Mouse (Mus musculus) G1E (cell line): ENCODE results near the gene Map2k1. TPM values are rescaled to one million over a fixed set of nuclear protein-coding genes. Genes with fewer than 3 reads are reported as not detected.
"Not testable (repeated sequence)": the region's sequence is repeated elsewhere in the genome, so short reads cannot be mapped to it uniquely, and the experiment has no call there.

Experiments
- ATAC-seq: 2 replicates; pipeline ENCODE4 v1.8.0; 2016; ENCODE audit warnings: mild to moderate bottlenecking; ENCODE audit not compliant: insufficient number of reproducible peaks, poor library complexity, low FRiP score, severe bottlenecking; ENCODE audit errors: extremely low read depth
- DNase-seq: peaks from one replicate; pipeline ENCODE4 v3.0.0; 2012; ENCODE audit warnings: low spot score
- H3K27me3 ChIP-seq: 2 replicates; pipeline ENCODE4 v1.6.1; 2012; ENCODE audit warnings: mild to moderate bottlenecking, low read length, inconsistent platforms; ENCODE audit not compliant: insufficient read depth
- H3K36me3 ChIP-seq: replicated peaks from 2 replicates; pipeline ENCODE3; 2012; ENCODE audit warnings: mild to moderate bottlenecking, inconsistent platforms
- H3K4me1 ChIP-seq: 2 replicates; pipeline ENCODE4 v1.6.1; 2012; ENCODE audit warnings: low read depth, low read length, inconsistent platforms, mixed read lengths; ENCODE audit not compliant: insufficient read depth
- H3K4me3 ChIP-seq: 2 replicates; pipeline ENCODE4 v1.5.1; 2012; ENCODE audit warnings: low read depth, mild to moderate bottlenecking, inconsistent platforms, low read length, moderate library complexity, mixed read lengths
- H3K9me3 ChIP-seq: replicated peaks from 2 replicates; pipeline ENCODE4 v1.6.1; 2012; ENCODE audit warnings: inconsistent platforms
- CTCF ChIP-seq: IDR thresholded peaks from 2 replicates; pipeline ENCODE4 v1.5.1; 2012; ENCODE audit warnings: low read depth, low read length, inconsistent platforms, mixed read lengths
- GATA1 ChIP-seq: IDR thresholded peaks from 2 replicates; pipeline ENCODE4 v1.6.1; 2012; ENCODE audit warnings: borderline replicate concordance, low read length, inconsistent platforms, mixed read lengths
- GATA2 ChIP-seq: IDR thresholded peaks from 2 replicates; pipeline ENCODE4 v1.6.1; 2012; ENCODE audit warnings: low read depth, low read length, inconsistent platforms, borderline replicate concordance
- POLR2AphosphoS5 ChIP-seq: IDR thresholded peaks from 2 replicates; pipeline ENCODE4 v1.6.1; 2012; ENCODE audit warnings: low read depth, low read length, inconsistent platforms; ENCODE audit not compliant: insufficient replicate concordance
- TAL1 ChIP-seq: conservative IDR thresholded peaks from 2 replicates; pipeline ENCODE4 v1.6.1; 2012; ENCODE audit warnings: low read depth, low read length, inconsistent platforms, mixed read lengths
- polyA plus RNA-seq: library from polyadenylated mRNA; stranded (reverse); fragments of >175 nt; gene quantifications from 2 replicates; pipeline ENCODE4 v1.2.3, GENCODE M21; 2012
- total RNA-seq, 2 experiments: library from RNA; stranded (forward) in 1 of 2; stranded (reverse) in 1 of 2; fragments of 200-1000 nt in 1 of 2; fragments of >200 nt in 1 of 2; fragmentation: Nextera tagmentation in 1 of 2; gene quantifications; 2 replicates each; pipeline ENCODE4 v1.2.3; 2014 to 2017

Map2k1 gene
- total and polyA plus RNA-seq, 3 experiments = 40.0 to 121 (median 43.3) TPM

DNA sequence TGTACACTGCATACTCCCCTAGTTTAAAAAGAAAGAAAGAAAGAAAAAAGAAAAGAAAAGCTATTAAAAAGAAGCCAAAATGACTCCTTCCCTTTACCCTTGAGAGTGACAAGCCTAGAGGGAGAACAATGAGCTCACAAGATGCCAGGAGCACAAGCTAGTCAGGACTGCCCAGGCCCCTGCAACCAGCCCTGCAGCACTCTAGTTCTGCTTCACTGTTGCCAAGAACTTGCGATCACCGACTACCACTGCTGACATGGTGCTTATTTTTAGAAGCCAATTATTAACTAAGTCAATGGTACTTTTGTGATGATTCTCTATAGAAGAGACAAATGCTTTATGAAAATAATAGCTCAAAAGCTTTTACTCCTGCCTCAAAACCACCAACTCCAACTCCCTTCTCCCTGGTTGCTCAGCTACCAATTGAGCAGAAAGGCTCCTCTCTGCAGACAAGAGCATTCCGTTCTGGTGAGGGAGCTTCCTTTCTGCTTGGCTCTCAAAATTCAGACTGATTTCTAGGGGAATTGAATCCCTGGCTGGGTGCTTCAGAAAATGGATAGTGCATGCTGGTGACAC lies 45.8 kb downstream of the Map2k1 start:
- peaks cover 93% of the 10 kb centered on the region for H3K36me3 ChIP-seq
- DNase-seq (no peak), ATAC-seq (no peak)
- H3K4me1 ChIP-seq = no peaks in the 10 kb centered on the region
- TF ChIP-seq TAL1 (no peak), POLR2AphosphoS5 (no peak), GATA1 (no peak), CTCF (no peak), GATA2 (no peak)
- no peaks in the 10 kb centered on the region for H3K9me3 ChIP-seq
- H3K4me3 ChIP-seq = no peak overlapping the region
- H3K27me3 ChIP-seq = no peaks in the 10 kb centered on the region

DNA sequence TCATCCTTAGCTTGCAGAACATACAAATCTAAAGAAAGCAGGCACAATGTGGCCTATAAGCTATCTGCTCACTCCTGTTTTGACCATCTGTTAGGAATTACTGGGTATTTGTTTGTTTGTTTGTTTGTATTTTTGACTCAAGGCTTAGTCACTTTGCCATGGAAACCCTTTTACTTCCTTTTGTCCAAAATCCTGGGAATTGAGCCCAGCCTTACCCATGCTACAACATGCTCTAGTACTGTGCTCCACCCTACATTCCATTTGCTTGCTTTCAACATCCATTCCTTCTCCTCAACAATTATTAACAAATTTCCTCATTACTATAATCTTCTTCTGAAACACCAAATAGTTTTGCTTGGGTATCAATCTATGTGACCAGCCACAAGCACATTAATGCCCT lies 50.6 kb downstream of the Map2k1 start:
- DNase-seq (no peak), ATAC-seq (no peak)
- H3K4me3 ChIP-seq = no peak overlapping the region
- no peaks in the 10 kb centered on the region for H3K9me3 ChIP-seq
- TF ChIP-seq TAL1 = no peak
- no peak for TF ChIP-seq CTCF
- no peak for TF ChIP-seq POLR2AphosphoS5
- no peak for TF ChIP-seq GATA2
- TF ChIP-seq GATA1 = no peak
- H3K36me3 ChIP-seq = peaks cover 94% of the 10 kb centered on the region
- H3K27me3 ChIP-seq = no peaks in the 10 kb centered on the region
- no peaks in the 10 kb centered on the region for H3K4me1 ChIP-seq

DNA sequence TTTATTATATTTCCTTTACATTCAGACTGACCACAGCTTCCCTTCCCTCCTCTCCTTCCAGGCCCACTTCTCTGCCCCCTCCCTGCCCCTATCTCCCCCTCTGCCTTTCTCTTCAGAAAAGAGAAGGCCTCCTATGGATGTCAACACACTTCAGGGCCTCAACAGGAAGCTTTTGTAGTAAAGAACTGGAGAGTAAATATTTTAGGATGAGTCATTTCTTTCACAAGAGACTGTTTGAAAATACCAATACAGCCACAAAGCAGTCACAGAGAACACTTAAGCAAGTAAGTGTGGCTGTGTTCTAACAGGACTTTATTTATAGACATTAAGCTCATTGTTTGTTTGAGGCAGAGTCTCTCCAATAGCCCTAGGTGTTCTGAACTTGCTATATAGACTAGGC lies 51.1 kb downstream of the Map2k1 start:
- H3K4me3 ChIP-seq = no peak overlapping the region
- TF ChIP-seq TAL1 (no peak), GATA2 (no peak), POLR2AphosphoS5 (no peak), CTCF (no peak), GATA1 (no peak)
- H3K4me1 ChIP-seq = no peaks in the 10 kb centered on the region
- no peak for DNase-seq
- no peaks in the 10 kb centered on the region for H3K27me3 ChIP-seq
- peaks cover 94% of the 10 kb centered on the region for H3K36me3 ChIP-seq
- ATAC-seq = no peak
- H3K9me3 ChIP-seq = no peaks in the 10 kb centered on the region

DNA sequence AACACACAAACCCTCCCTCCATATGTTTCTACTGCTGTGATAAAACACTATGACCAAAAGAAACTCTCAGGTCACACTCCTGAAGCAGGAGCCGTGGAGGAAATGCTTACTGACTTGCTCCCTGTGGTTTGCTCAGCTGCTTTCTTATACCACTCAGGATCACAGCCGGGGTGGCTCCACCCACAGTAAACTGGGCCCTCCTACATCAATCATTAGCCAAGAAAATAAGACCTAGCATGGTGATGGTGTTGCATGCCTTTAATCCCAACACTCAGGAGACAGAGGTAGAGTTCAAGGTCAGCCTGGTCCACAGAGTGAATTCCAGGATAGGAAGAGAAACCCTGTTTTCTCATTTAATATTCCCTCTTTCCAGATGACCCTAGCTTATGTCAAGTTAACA lies 53.5 kb downstream of the Map2k1 start:
- TF ChIP-seq TAL1 (no peak), CTCF (no peak), POLR2AphosphoS5 (no peak), GATA2 (no peak)
- H3K4me3 ChIP-seq = no peak overlapping the region
- no peak for ATAC-seq
- H3K9me3 ChIP-seq = no peaks in the 10 kb centered on the region
- peaks cover 93% of the 10 kb centered on the region for H3K36me3 ChIP-seq
- H3K27me3 ChIP-seq = no peaks in the 10 kb centered on the region
- DNase-seq = no peak
- no peaks in the 10 kb centered on the region for H3K4me1 ChIP-seq

DNA sequence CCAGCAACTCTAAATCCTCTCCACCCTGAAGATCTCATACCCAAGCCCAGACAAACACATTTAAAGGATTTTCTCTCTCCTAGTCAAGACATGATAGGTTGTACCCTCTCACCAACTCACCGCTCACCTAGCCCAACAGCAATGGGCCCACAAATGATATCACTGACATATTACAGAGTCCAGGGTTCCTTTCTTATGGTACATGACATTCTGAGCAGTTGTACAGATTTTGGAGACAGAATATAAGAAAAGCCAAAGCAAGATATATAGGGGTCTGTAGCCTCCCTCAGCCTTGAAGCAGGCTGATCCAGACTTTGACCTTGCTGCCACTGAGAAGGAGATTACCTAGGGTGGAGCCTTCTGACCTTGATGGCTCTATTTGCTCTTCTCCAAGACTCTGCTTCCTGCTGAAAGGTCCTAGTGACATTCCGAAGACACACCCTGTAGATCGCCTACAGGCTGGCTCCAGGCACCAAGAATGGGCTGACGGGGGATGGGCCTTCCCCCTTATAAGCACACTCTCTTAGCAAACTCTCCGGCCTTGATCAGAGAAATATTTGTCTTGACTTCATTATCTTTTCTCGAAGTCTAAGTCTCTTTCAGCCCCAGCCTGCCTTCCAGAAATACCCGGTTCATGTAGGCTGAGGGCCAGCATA lies 54.5 kb downstream of the Map2k1 start:
- H3K36me3 ChIP-seq = peaks cover 95% of the 10 kb centered on the region
- ATAC-seq, DNase-seq, H3K4me1 ChIP-seq, H3K4me3 ChIP-seq, H3K27me3 ChIP-seq, H3K9me3 ChIP-seq: not testable (repeated sequence)

DNA sequence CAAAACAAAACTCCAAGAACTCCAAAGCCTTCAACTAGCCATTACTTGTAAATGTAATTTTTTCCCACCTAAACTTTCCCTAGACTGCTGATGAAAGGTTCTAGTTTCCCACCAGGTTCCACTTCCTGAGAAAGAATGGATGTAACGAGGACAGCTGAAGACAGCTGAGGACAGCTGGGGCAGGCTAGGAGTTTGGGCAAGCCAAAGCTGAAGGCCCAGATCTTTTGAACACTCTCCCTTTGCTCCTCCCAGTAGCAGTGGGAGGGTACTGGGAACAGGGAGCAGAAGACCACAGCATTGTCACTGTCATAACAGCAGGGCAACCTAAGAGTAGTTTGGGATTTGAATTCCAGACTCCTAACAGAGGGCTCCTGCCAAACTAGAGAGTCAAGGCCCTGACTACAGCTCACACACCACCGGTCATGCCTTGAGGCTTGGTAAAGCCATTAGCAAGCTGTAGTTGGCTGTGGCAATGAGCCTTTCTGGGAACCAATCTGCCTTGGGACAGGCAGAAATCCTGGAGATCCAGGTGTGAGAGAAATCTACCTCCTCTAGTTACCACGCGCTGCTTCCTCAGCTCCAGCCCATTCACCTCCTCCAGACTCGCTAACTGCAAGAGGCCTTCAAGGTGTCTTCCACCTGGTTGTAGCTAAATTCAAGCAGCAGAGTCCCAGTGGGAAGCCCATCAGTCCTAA lies 55.2 kb downstream of the Map2k1 start:
- Histone ChIP-seq H3K9me3 (no peaks in the 10 kb centered on the region), H3K36me3 (peaks cover 96% of the 10 kb centered on the region), H3K27me3 (no peaks in the 10 kb centered on the region), H3K4me3 (no peak overlapping the region), H3K4me1 (no peaks in the 10 kb centered on the region)
- ATAC-seq (no peak), DNase-seq (no peak)
- TF ChIP-seq CTCF (no peak), GATA2 (no peak), POLR2AphosphoS5 (no peak), GATA1 (no peak), TAL1 (no peak)

DNA sequence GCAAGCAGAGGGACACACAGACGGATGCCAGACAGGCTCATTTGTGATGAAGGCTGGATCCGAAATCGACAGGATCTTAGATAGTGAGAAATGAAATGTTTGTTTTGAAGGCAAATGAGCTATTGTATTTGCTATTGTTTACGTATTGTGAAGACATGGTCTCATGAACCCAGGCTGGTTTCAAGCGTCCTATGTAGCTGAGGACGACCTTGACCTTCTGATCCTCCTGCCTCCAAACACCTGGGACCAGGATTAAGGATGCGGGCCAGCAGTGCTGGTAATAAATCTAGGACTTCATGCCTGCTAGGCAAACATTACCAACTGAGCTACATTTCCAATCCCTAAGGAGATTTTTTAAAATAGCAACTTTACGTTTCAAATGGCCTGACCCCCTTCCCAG lies 55.9 kb downstream of the Map2k1 start:
- peaks cover 96% of the 10 kb centered on the region for H3K36me3 ChIP-seq
- no peaks in the 10 kb centered on the region for H3K27me3 ChIP-seq
- H3K4me1 ChIP-seq = no peaks in the 10 kb centered on the region
- no peak for TF ChIP-seq GATA2
- no peak for TF ChIP-seq CTCF
- TF ChIP-seq POLR2AphosphoS5 = no peak
- no peak for TF ChIP-seq TAL1
- no peak for TF ChIP-seq GATA1
- DNase-seq = no peak
- no peak for ATAC-seq
- H3K4me3 ChIP-seq = no peak overlapping the region
- no peaks in the 10 kb centered on the region for H3K9me3 ChIP-seq
